Mouse (Mus musculus): ENCODE measurements at regions not wholly inside any gene's neighbourhood (a gene's known extent, or its start where the extent isn't known, plus 50 kb on each side); places are given as distances from the start of the nearest gene placed in this dataset.

DNA sequence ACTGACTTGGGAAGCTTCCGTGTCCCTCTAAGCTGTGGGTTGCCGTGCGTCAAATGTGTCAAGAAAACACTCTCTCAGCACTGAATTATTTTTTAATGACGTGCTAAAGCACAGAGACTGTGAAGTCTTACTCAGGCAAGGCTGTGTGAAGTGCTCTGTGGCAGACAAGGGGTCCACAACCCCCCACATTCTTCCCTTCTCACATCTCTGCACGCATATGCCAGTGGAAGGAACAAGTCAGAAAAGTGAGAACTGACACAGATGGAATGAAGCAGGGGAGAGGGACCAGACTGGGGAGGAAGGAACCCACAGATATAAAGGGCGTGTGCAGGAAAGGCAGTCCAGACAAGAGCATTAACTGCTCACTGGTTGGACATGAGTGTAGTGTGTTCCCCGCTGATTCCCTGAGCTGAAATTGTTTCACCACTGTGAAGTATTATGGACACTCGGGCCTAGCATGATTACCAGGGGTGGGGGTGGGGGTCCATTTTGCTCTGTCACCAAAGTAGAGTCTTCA lies 279.8 kb downstream of the Trib2 start:
- no peak for ATAC-seq (ENCODE audit: low read depth)
- Histone ChIP-seq H3K4me2 (ENCODE audit: low read depth, low read length) (no peak overlapping the region), H3K4me1 (ENCODE audit: control insufficient read depth, insufficient read depth, low read length) (no peaks in the 10 kb centered on the region), H3K9me3 (ENCODE audit: control insufficient read depth, low read length) (no peaks in the 10 kb centered on the region), H3K36me3 (ENCODE audit: control insufficient read depth, insufficient read depth, low read length) (no peaks in the 10 kb centered on the region), H3K9ac (replicated peaks; ENCODE audit: low read depth, low read length) (no peak overlapping the region), H3K27ac (ENCODE audit: low read depth, low read length) (no peak overlapping the region), H3K4me3 (ENCODE audit: low read depth, low read length) (no peak overlapping the region), H3K27me3 (ENCODE audit: control insufficient read depth, insufficient read depth, low read length) (no peaks in the 10 kb centered on the region)
- WGBS: 71% methylated on average over 8 of the region's 8 CpGs

DNA sequence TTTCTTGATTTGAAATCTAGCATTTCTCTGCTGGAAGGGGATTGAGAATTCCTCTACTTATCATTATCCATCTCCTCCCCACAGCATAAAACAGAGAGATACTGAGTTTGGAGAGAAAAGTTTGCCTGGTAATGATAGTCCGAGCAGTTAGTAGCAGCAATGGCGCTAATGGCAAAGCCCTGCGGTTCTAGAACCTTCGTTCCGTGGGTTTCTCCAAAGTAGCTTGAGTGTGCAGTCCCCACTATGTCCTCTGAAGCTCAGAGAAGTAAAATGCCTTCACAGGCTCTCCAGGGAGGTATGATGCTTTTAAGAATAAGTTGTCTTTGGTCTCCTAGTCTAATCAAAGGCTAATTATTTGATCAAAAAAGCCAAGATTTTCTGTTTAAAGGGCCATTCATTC lies 280.5 kb downstream of the Trib2 start:
- no peak overlapping the region for H3K4me2 ChIP-seq (ENCODE audit: low read depth, low read length)
- H3K9ac ChIP-seq (replicated peaks; ENCODE audit: low read depth, low read length): no peak overlapping the region
- H3K4me1 ChIP-seq (ENCODE audit: control insufficient read depth, insufficient read depth, low read length): no peaks in the 10 kb centered on the region
- H3K27me3 ChIP-seq (ENCODE audit: control insufficient read depth, insufficient read depth, low read length): no peaks in the 10 kb centered on the region
- H3K27ac ChIP-seq (ENCODE audit: low read depth, low read length): no peak overlapping the region
- WGBS: 88% methylated on average over 5 of the region's 5 CpGs
- H3K4me3 ChIP-seq (ENCODE audit: low read depth, low read length): no peak overlapping the region
- H3K9me3 ChIP-seq (ENCODE audit: control insufficient read depth, low read length): no peaks in the 10 kb centered on the region
- H3K36me3 ChIP-seq (ENCODE audit: control insufficient read depth, insufficient read depth, low read length): no peaks in the 10 kb centered on the region
- ATAC-seq (ENCODE audit: low read depth): no peak

DNA sequence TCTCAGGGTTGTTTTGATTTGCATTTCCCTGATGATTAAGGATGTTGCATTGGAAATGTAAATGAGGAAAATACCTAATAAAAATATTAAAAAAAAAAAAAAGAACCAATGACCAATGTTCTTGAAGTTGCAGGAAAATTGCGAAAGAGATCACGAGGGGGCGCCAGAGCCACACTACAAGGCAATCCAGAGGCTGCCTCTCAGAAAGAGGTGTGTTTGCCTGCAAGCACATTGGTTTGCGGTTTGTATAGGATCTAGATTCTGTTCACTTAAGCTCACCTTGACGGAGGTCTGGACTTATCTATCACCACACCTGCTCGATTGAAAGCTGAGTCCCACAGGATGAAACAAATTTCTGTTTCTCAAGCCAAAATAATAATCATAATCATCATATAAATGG lies 280.9 kb downstream of the Trib2 start:
- H3K27ac ChIP-seq (ENCODE audit: low read depth, low read length): no peak overlapping the region
- no peaks in the 10 kb centered on the region for H3K4me1 ChIP-seq (ENCODE audit: control insufficient read depth, insufficient read depth, low read length)
- H3K4me2 ChIP-seq (ENCODE audit: low read depth, low read length): no peak overlapping the region
- no peaks in the 10 kb centered on the region for H3K27me3 ChIP-seq (ENCODE audit: control insufficient read depth, insufficient read depth, low read length)
- WGBS: 6% methylated on average over 6 of the region's 6 CpGs
- H3K36me3 ChIP-seq (ENCODE audit: control insufficient read depth, insufficient read depth, low read length): no peaks in the 10 kb centered on the region
- no peak overlapping the region for H3K9ac ChIP-seq (replicated peaks; ENCODE audit: low read depth, low read length)
- H3K4me3 ChIP-seq (ENCODE audit: low read depth, low read length): no peak overlapping the region
- no peaks in the 10 kb centered on the region for H3K9me3 ChIP-seq (ENCODE audit: control insufficient read depth, low read length)
- peak; percentile 82 for ATAC-seq (ENCODE audit: low read depth)

DNA sequence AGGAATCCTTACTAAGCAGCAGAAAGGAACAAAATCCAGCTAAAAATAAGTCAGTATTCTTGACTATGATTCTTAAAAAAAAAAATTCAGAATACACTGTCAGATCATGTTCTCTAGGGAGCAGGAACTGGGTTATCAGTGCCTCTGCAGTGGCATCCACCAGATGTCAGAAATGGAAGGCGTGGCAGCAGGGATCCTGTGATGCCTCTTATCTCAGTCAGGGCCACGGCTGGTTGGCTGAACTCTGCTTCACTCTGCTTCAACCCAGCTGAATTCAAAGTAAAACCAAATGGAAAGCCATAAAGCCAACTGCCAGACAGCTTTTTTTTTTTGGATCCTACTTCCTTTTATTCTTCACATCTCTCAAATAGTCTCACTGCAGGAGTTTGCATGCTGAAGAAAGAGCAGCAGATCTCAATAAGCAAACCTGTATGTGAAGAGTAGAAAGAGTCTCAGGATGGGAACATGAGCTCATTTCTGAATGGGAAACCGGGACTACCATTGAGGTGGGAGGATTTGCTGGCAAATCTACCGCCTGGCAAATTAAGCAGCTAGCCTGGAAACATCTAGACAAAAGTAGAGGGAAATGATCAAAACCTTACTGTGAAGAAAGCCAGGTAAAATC lies 295.8 kb downstream of the Trib2 start:
- 52% methylated on average over 4 of the region's 4 CpGs for whole genome bisulfite sequencing
- H3K9ac ChIP-seq (replicated peaks; ENCODE audit: low read depth, low read length): no peak overlapping the region
- no peaks in the 10 kb centered on the region for H3K27me3 ChIP-seq (ENCODE audit: control insufficient read depth, insufficient read depth, low read length)
- no peak overlapping the region for H3K4me2 ChIP-seq (ENCODE audit: low read depth, low read length)
- no peak for ATAC-seq (ENCODE audit: low read depth)
- H3K4me1 ChIP-seq (ENCODE audit: control insufficient read depth, insufficient read depth, low read length): no peaks in the 10 kb centered on the region
- no peaks in the 10 kb centered on the region for H3K9me3 ChIP-seq (ENCODE audit: control insufficient read depth, low read length)
- no peak overlapping the region for H3K4me3 ChIP-seq (ENCODE audit: low read depth, low read length)
- no peak overlapping the region for H3K27ac ChIP-seq (ENCODE audit: low read depth, low read length)
- H3K36me3 ChIP-seq (ENCODE audit: control insufficient read depth, insufficient read depth, low read length): no peaks in the 10 kb centered on the region

DNA sequence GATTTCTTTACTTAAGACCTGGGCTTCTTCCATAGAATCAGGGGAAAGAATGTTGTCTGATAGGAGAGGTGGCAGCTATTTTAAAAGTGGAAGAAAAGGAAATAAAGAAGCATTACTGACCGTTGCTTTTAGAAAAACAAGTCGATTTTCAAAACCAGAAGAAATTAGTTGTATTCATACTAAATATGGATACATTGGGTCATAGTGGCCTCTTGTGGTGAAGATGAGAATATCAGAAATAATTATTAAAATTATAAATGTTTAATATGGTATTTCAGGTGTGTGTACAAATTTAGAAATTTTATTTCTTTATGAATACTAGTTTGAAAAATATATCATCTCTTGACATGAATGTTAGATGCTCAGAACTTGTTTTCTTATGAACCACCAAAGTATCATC lies 304.7 kb downstream of the Trib2 start:
- H3K27me3 ChIP-seq (ENCODE audit: control insufficient read depth, insufficient read depth, low read length): no peaks in the 10 kb centered on the region
- no peak overlapping the region for H3K4me3 ChIP-seq (ENCODE audit: low read depth, low read length)
- no peak for ATAC-seq (ENCODE audit: low read depth)
- no peaks in the 10 kb centered on the region for H3K4me1 ChIP-seq (ENCODE audit: control insufficient read depth, insufficient read depth, low read length)
- no peak overlapping the region for H3K9ac ChIP-seq (replicated peaks; ENCODE audit: low read depth, low read length)
- no peak overlapping the region for H3K27ac ChIP-seq (ENCODE audit: low read depth, low read length)
- H3K9me3 ChIP-seq (ENCODE audit: control insufficient read depth, low read length): no peaks in the 10 kb centered on the region
- no peaks in the 10 kb centered on the region for H3K36me3 ChIP-seq (ENCODE audit: control insufficient read depth, insufficient read depth, low read length)
- WGBS: 56% methylated on average over 2 of the region's 2 CpGs
- H3K4me2 ChIP-seq (ENCODE audit: low read depth, low read length): no peak overlapping the region

DNA sequence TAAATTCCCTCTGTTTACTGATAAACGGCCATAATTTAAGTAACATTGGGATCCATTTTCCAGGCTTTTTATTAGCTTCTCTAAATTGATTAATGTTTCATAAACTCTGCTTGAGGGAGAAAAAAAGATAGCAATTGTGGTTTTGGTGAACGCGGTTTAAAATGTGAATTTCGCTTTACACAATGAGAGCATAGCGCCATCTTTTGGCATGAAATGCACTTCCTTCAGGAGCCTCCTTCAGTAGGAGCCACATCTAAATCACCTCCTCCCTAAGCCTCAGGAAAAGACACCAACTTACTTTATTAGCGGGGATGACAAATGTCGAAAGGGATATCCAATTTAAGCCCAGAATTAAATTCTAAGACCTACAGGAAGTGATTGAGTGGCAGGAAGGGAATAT lies 309.1 kb downstream of the Trib2 start:
- Histone ChIP-seq H3K4me2 (ENCODE audit: low read depth, low read length) (no peak overlapping the region), H3K27me3 (ENCODE audit: control insufficient read depth, insufficient read depth, low read length) (no peaks in the 10 kb centered on the region), H3K9me3 (ENCODE audit: control insufficient read depth, low read length) (no peaks in the 10 kb centered on the region), H3K4me3 (ENCODE audit: low read depth, low read length) (no peak overlapping the region), H3K27ac (ENCODE audit: low read depth, low read length) (no peak overlapping the region), H3K4me1 (ENCODE audit: control insufficient read depth, insufficient read depth, low read length) (no peaks in the 10 kb centered on the region), H3K9ac (replicated peaks; ENCODE audit: low read depth, low read length) (no peak overlapping the region), H3K36me3 (ENCODE audit: control insufficient read depth, insufficient read depth, low read length) (no peaks in the 10 kb centered on the region)
- ATAC-seq (ENCODE audit: low read depth): peak; percentile 56; the same call in 1 of the 2 replicates
- WGBS: 25% methylated on average over 7 of the region's 7 CpGs

DNA sequence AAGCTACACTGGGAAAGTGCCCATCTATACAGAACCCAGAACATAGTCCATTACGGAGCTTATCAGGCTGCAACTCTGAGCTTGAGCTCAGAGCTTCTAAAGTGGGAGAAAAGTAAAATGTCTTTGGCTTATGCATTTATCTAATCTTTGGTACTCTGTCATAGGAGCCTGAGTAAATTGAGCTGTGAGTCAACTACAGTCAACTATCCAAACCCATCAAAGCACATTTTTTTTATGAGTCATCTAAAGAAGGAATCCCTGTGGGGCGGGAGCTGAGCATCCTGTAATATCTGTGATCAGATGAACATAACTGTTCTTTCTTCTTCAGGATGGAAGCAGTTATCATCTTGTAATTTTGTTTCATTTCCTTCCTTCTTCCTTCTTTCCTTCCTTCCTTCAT lies 323.1 kb downstream of the Trib2 start:
- ATAC-seq (ENCODE audit: low read depth): no peak

DNA sequence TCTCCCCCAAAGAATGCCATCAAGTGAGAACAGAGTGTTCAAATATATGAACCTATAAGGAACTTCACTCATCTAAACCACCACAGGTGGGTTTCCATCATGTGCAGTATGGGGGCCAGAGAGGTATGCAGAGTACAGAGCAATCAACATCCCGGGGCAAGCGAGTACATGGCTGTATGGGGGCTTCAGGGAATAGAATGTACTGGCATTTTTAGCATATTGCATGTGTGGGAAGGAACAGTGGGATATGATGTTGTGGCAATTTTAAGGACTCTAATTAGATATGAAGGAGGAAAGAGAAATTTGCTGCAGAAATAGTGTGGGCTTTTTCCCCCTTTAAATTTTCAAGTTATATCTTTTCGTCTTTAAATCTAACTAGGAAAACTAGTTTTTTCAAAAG lies 344.0 kb downstream of the Trib2 start:
- H3K27me3 ChIP-seq (ENCODE audit: control insufficient read depth, insufficient read depth, low read length): no peaks in the 10 kb centered on the region
- WGBS: 87% methylated on average over 3 of the region's 3 CpGs
- ATAC-seq (ENCODE audit: low read depth): no peak

More for the DNA sequence above, 323.1 kb downstream of the Trib2 start:
- Histone ChIP-seq H3K36me3 (ENCODE audit: control insufficient read depth, insufficient read depth, low read length) (no peaks in the 10 kb centered on the region), H3K9ac (replicated peaks; ENCODE audit: low read depth, low read length) (no peak overlapping the region), H3K27me3 (ENCODE audit: control insufficient read depth, insufficient read depth, low read length) (no peaks in the 10 kb centered on the region), H3K4me1 (ENCODE audit: control insufficient read depth, insufficient read depth, low read length) (no peaks in the 10 kb centered on the region), H3K9me3 (ENCODE audit: control insufficient read depth, low read length) (no peaks in the 10 kb centered on the region), H3K4me2 (ENCODE audit: low read depth, low read length) (no peak overlapping the region), H3K4me3 (ENCODE audit: low read depth, low read length) (no peak overlapping the region), H3K27ac (ENCODE audit: low read depth, low read length) (no peak overlapping the region)
- 95% methylated on average over 2 of the region's 2 CpGs for WGBS

DNA sequence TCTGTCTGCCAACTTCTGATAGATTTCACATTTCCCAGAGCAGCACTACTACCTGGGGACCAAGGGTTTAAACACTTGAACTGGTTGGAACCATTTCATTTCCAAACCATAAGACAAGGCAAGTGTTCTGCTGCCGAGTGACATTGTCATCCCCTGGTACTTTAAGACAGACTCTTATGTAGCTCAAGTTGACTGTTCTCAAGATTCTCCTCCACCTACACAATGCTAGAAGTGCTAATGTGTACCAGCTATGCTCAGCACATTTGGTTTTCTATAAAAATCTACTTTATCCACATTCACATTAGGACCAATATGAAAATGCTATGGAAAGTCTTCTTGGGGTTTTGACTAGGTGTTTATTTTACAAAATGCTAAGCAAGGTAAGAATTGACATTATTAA lies 357.3 kb downstream of the Trib2 start:
- no peak for ATAC-seq (ENCODE audit: low read depth)
- Histone ChIP-seq H3K27me3 (ENCODE audit: control insufficient read depth, insufficient read depth, low read length) (no peaks in the 10 kb centered on the region), H3K9me3 (ENCODE audit: control insufficient read depth, low read length) (no peaks in the 10 kb centered on the region), H3K4me3 (ENCODE audit: low read depth, low read length) (no peak overlapping the region), H3K36me3 (ENCODE audit: control insufficient read depth, insufficient read depth, low read length) (no peaks in the 10 kb centered on the region), H3K4me2 (ENCODE audit: low read depth, low read length) (no peak overlapping the region), H3K4me1 (ENCODE audit: control insufficient read depth, insufficient read depth, low read length) (no peaks in the 10 kb centered on the region), H3K9ac (replicated peaks; ENCODE audit: low read depth, low read length) (no peak overlapping the region), H3K27ac (ENCODE audit: low read depth, low read length) (no peak overlapping the region)
- WGBS: 85% methylated on average over 1 of the region's 1 CpGs

More for the DNA sequence above, 344.0 kb downstream of the Trib2 start:
- Histone ChIP-seq H3K4me3 (ENCODE audit: low read depth, low read length) (no peak overlapping the region), H3K4me2 (ENCODE audit: low read depth, low read length) (no peak overlapping the region), H3K36me3 (ENCODE audit: control insufficient read depth, insufficient read depth, low read length) (no peaks in the 10 kb centered on the region), H3K4me1 (ENCODE audit: control insufficient read depth, insufficient read depth, low read length) (no peaks in the 10 kb centered on the region), H3K9me3 (ENCODE audit: control insufficient read depth, low read length) (no peaks in the 10 kb centered on the region), H3K9ac (replicated peaks; ENCODE audit: low read depth, low read length) (no peak overlapping the region), H3K27ac (ENCODE audit: low read depth, low read length) (no peak overlapping the region)

Data from neural tube, embryonic 14.5 days (tissue).